Mouse (Mus musculus) E14TG2a.4 (cell line): ENCODE results near the gene Trabd2b.

Experiments
- CTCF ChIP-seq: conservative IDR thresholded peaks from 2 replicates; pipeline ENCODE4 v1.5.1; 2014; ENCODE audit warnings: low read length
- NANOG ChIP-seq: IDR thresholded peaks from 2 replicates; pipeline ENCODE4 v1.6.1; 2014; ENCODE audit warnings: borderline replicate concordance, low read length, mixed read lengths

- TF ChIP-seq CTCF, result no peak
- TF ChIP-seq NANOG, result no peak
These were observed 245.1 kb downstream of the Trabd2b start for GRCm38 (mm10) chr4:114651606-114652005.
